Mouse (Mus musculus): ENCODE data around the gene Elp4.

DNA sequence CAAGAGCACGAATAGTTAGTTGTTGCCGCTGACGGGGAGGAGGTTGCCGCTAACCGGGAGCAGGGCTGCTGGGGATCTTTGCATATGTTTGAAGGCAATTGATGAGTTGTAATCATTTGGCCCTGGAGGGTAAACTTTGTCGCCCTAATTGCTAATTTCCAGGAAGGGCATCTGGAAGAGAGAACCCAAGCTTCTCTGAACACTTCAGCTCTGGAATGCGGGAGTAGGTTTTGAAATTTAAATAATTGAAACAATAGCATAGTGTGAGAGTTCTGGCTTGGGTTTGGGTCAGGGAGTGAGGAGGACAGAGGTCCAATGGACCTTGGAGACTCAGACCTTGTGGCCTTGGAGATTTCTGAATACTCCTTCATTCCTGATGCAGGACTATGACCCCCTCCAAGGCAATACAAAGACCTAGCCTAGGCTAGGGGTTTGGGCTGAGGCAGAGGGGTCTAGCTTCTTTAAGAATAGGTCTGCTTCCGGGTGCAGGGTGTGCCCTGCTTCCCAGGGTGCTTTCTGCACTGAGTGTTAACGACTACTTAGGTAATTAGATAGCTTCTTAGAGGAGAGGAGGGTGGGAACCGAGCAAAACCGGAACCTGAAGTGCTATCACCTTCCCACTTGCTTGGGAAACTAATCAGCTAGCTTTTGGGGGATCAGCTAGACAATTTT, 226.8 kb downstream of the Elp4 start:
- TF ChIP-seq POLR2A (IDR thresholded peaks at IDR 0.05; ENCODE audit: control insufficient read depth, extremely low read depth, insufficient read depth, low read length, poor library complexity): no peak
- no peak for TF ChIP-seq CTCF (IDR thresholded peaks at IDR 0.05; ENCODE audit: borderline replicate concordance, control insufficient read depth, extremely low read depth, insufficient read depth, low read length, poor library complexity)
